Mouse (Mus musculus): ENCODE data around the gene Stard9. TPM values are rescaled to one million over a fixed set of nuclear protein-coding genes. Genes with fewer than 3 reads are reported as not detected.

Gene Stard9
- polyA plus RNA-seq, 1 experiment: 3.0 TPM

GRCm38 (mm10) chr2:120630246-120630645, 1.3 kb downstream of the Stard9 start:
- Histone ChIP-seq H3K4me1 (replicated peaks; ENCODE audit: control insufficient read depth, insufficient read depth, low read length) (peaks cover 5% of the 10 kb centered on the region; the same call in 1 of the 2 replicates), H3K4me3 (ENCODE audit: control insufficient read depth, insufficient read depth, low read length) (no peak overlapping the region), H3K36me3 (ENCODE audit: control insufficient read depth, insufficient read depth, low read length) (no peaks in the 10 kb centered on the region), H3K27me3 (ENCODE audit: control insufficient read depth, insufficient read depth, low read length) (no peaks in the 10 kb centered on the region), H3K27ac (ENCODE audit: control insufficient read depth, insufficient read depth, low read length) (no peak overlapping the region)
- WGBS: 85% methylated on average over 2 of the region's 2 CpGs
- TF ChIP-seq POLR2A (IDR thresholded peaks at IDR 0.05; ENCODE audit: control insufficient read depth, extremely low read depth, insufficient read depth, low read length, poor library complexity) (no peak), CTCF (IDR thresholded peaks at IDR 0.05; ENCODE audit: borderline replicate concordance, control insufficient read depth, extremely low read depth, insufficient read depth, low read length, poor library complexity) (no peak)
- DNase-seq: no peak

GRCm38 (mm10) chr2:120630655-120631054, 1.7 kb downstream of the Stard9 start:
- H3K27ac ChIP-seq (ENCODE audit: control insufficient read depth, insufficient read depth, low read length): no peak overlapping the region
- WGBS: 82% methylated on average over 2 of the region's 2 CpGs

GRCm38 (mm10) chr2:120631521-120631920, 2.6 kb downstream of the Stard9 start:
- Histone ChIP-seq H3K27me3 (ENCODE audit: control insufficient read depth, insufficient read depth, low read length) (no peaks in the 10 kb centered on the region), H3K4me1 (replicated peaks; ENCODE audit: control insufficient read depth, insufficient read depth, low read length) (peaks cover 5% of the 10 kb centered on the region; the same call in 1 of the 2 replicates), H3K36me3 (ENCODE audit: control insufficient read depth, insufficient read depth, low read length) (no peaks in the 10 kb centered on the region), H3K27ac (ENCODE audit: control insufficient read depth, insufficient read depth, low read length) (no peak overlapping the region), H3K4me3 (ENCODE audit: control insufficient read depth, insufficient read depth, low read length) (no peak overlapping the region)
- DNase-seq: no peak
- no peak for TF ChIP-seq CTCF (IDR thresholded peaks at IDR 0.05; ENCODE audit: borderline replicate concordance, control insufficient read depth, extremely low read depth, insufficient read depth, low read length, poor library complexity)
- no peak for TF ChIP-seq POLR2A (IDR thresholded peaks at IDR 0.05; ENCODE audit: control insufficient read depth, extremely low read depth, insufficient read depth, low read length, poor library complexity)
- WGBS: 78% methylated on average over 2 of the region's 2 CpGs

More at GRCm38 (mm10) chr2:120630655-120631054, 1.7 kb downstream of the Stard9 start:
- peaks cover 5% of the 10 kb centered on the region; the same call in 1 of the 2 replicates for H3K4me1 ChIP-seq (replicated peaks; ENCODE audit: control insufficient read depth, insufficient read depth, low read length)
- no peak overlapping the region for H3K4me3 ChIP-seq (ENCODE audit: control insufficient read depth, insufficient read depth, low read length)
- TF ChIP-seq POLR2A (IDR thresholded peaks at IDR 0.05; ENCODE audit: control insufficient read depth, extremely low read depth, insufficient read depth, low read length, poor library complexity) (no peak), CTCF (IDR thresholded peaks at IDR 0.05; ENCODE audit: borderline replicate concordance, control insufficient read depth, extremely low read depth, insufficient read depth, low read length, poor library complexity) (no peak)
- no peak for DNase-seq
- H3K36me3 ChIP-seq (ENCODE audit: control insufficient read depth, insufficient read depth, low read length): no peaks in the 10 kb centered on the region
- no peaks in the 10 kb centered on the region for H3K27me3 ChIP-seq (ENCODE audit: control insufficient read depth, insufficient read depth, low read length)

- 10% methylated on average over 4 of the region's 4 CpGs for WGBS
- Histone ChIP-seq H3K27ac (ENCODE audit: control insufficient read depth, insufficient read depth, low read length) (no peak overlapping the region), H3K4me3 (ENCODE audit: control insufficient read depth, insufficient read depth, low read length) (no peak overlapping the region), H3K27me3 (ENCODE audit: control insufficient read depth, insufficient read depth, low read length) (no peaks in the 10 kb centered on the region), H3K4me1 (replicated peaks; ENCODE audit: control insufficient read depth, insufficient read depth, low read length) (peaks cover 5% of the 10 kb centered on the region; the same call in 1 of the 2 replicates), H3K36me3 (ENCODE audit: control insufficient read depth, insufficient read depth, low read length) (no peaks in the 10 kb centered on the region)
- TF ChIP-seq POLR2A (IDR thresholded peaks at IDR 0.05; ENCODE audit: control insufficient read depth, extremely low read depth, insufficient read depth, low read length, poor library complexity) (no peak), CTCF (IDR thresholded peaks at IDR 0.05; ENCODE audit: borderline replicate concordance, control insufficient read depth, extremely low read depth, insufficient read depth, low read length, poor library complexity) (no peak)
- DNase-seq: no peak
These were observed 3.0 kb downstream of the Stard9 start for GRCm38 (mm10) chr2:120631957-120632356.

GRCm38 (mm10) chr2:120640835-120641234, 11.9 kb downstream of the Stard9 start:
- H3K36me3 ChIP-seq (ENCODE audit: control insufficient read depth, insufficient read depth, low read length): no peaks in the 10 kb centered on the region
- no peaks in the 10 kb centered on the region for H3K27me3 ChIP-seq (ENCODE audit: control insufficient read depth, insufficient read depth, low read length)
- H3K4me1 ChIP-seq (replicated peaks; ENCODE audit: control insufficient read depth, insufficient read depth, low read length): no peaks in the 10 kb centered on the region
- TF ChIP-seq CTCF (IDR thresholded peaks at IDR 0.05; ENCODE audit: borderline replicate concordance, control insufficient read depth, extremely low read depth, insufficient read depth, low read length, poor library complexity) (no peak), POLR2A (IDR thresholded peaks at IDR 0.05; ENCODE audit: control insufficient read depth, extremely low read depth, insufficient read depth, low read length, poor library complexity) (no peak)
- no peak overlapping the region for H3K27ac ChIP-seq (ENCODE audit: control insufficient read depth, insufficient read depth, low read length)
- DNase-seq: no peak
- WGBS: 94% methylated on average over 8 of the region's 8 CpGs
- H3K4me3 ChIP-seq (ENCODE audit: control insufficient read depth, insufficient read depth, low read length): no peak overlapping the region

GRCm38 (mm10) chr2:120643836-120644235, 14.9 kb downstream of the Stard9 start:
- Histone ChIP-seq H3K27ac (ENCODE audit: control insufficient read depth, insufficient read depth, low read length) (no peak overlapping the region), H3K27me3 (ENCODE audit: control insufficient read depth, insufficient read depth, low read length) (no peaks in the 10 kb centered on the region), H3K4me3 (ENCODE audit: control insufficient read depth, insufficient read depth, low read length) (no peak overlapping the region), H3K36me3 (ENCODE audit: control insufficient read depth, insufficient read depth, low read length) (no peaks in the 10 kb centered on the region), H3K4me1 (replicated peaks; ENCODE audit: control insufficient read depth, insufficient read depth, low read length) (no peaks in the 10 kb centered on the region)
- TF ChIP-seq POLR2A (IDR thresholded peaks at IDR 0.05; ENCODE audit: control insufficient read depth, extremely low read depth, insufficient read depth, low read length, poor library complexity): no peak
- TF ChIP-seq CTCF (IDR thresholded peaks at IDR 0.05; ENCODE audit: borderline replicate concordance, control insufficient read depth, extremely low read depth, insufficient read depth, low read length, poor library complexity): no peak
- 89% methylated on average over 7 of the region's 7 CpGs for WGBS
- DNase-seq: no peak

- H3K4me3 ChIP-seq (ENCODE audit: control insufficient read depth, insufficient read depth, low read length): no peak overlapping the region
- H3K4me1 ChIP-seq (replicated peaks; ENCODE audit: control insufficient read depth, insufficient read depth, low read length): no peaks in the 10 kb centered on the region
- 68% methylated on average over 4 of the region's 4 CpGs for WGBS
- H3K27ac ChIP-seq (ENCODE audit: control insufficient read depth, insufficient read depth, low read length): no peak overlapping the region
- H3K27me3 ChIP-seq (ENCODE audit: control insufficient read depth, insufficient read depth, low read length): no peaks in the 10 kb centered on the region
- H3K36me3 ChIP-seq (ENCODE audit: control insufficient read depth, insufficient read depth, low read length): no peaks in the 10 kb centered on the region
- TF ChIP-seq CTCF (IDR thresholded peaks at IDR 0.05; ENCODE audit: borderline replicate concordance, control insufficient read depth, extremely low read depth, insufficient read depth, low read length, poor library complexity) (no peak), POLR2A (IDR thresholded peaks at IDR 0.05; ENCODE audit: control insufficient read depth, extremely low read depth, insufficient read depth, low read length, poor library complexity) (no peak)
- DNase-seq: no peak
These were observed 17.9 kb downstream of the Stard9 start for GRCm38 (mm10) chr2:120646777-120647176.

All from thymus, adult 2 months (tissue).